Mouse (Mus musculus): ENCODE data around the gene Ptgr1.

- TF ChIP-seq MAFK (IDR thresholded peaks at IDR 0.05; ENCODE audit: insufficient read depth, low read depth, low read length) (no peak), HCFC1 (IDR thresholded peaks at IDR 0.05; ENCODE audit: borderline replicate concordance, insufficient read depth, low read length) (no peak)
These were observed 7.8 kb upstream of the Ptgr1 start, which contains the start of gene Dnajc25 for GRCm38 (mm10) chr4:58994762-58995161.
